Mouse (Mus musculus) bone marrow, adult 2 months (tissue): ENCODE data around the gene Tmie. TPM values are rescaled to one million over a fixed set of nuclear protein-coding genes. Genes with fewer than 3 reads are reported as not detected.

Source experiments
- H3K27ac ChIP-seq: fragments of 200-500 bp; 2 replicates; pipeline ENCODE4 v1.5.1; 2012; ENCODE audit warnings: low read depth, mild to moderate bottlenecking, control low read depth, inconsistent platforms, low read length; ENCODE audit not compliant: control insufficient read depth, poor library complexity, insufficient read depth
- H3K4me1 ChIP-seq: fragments of 200-500 bp; 2 replicates; pipeline ENCODE4 v1.6.1; 2011; ENCODE audit warnings: low read length; ENCODE audit not compliant: control insufficient read depth, insufficient read depth
- H3K4me3 ChIP-seq: fragments of 200-500 bp; replicated peaks from 2 replicates; pipeline ENCODE3; 2011; ENCODE audit warnings: mild to moderate bottlenecking, low read depth, low read length, control low read depth; ENCODE audit not compliant: control insufficient read depth
- CTCF ChIP-seq: fragments of 200-500 bp; IDR thresholded peaks from 2 replicates; pipeline ENCODE4 v1.5.1; 2011; ENCODE audit warnings: low read length, control low read depth; ENCODE audit not compliant: control insufficient read depth, insufficient read depth
- POLR2A ChIP-seq: fragments of 200-500 bp; IDR thresholded peaks from 2 replicates; pipeline ENCODE4 v1.6.1; 2011; ENCODE audit warnings: low read depth, mild to moderate bottlenecking, control low read depth, low read length, borderline replicate concordance; ENCODE audit not compliant: control insufficient read depth
- WGBS: fragments of 180-500 bp; shearing (Covaris S2); methylation state at CpG from one replicate; pipeline ENCODE4 v1.1.7; 2018; 5-methylcytosine and 5-hydroxymethylcytosine counted together
- polyA plus RNA-seq: library from polyadenylated mRNA; stranded (reverse); fragments of >200 nt; gene quantifications from 2 replicates; pipeline ENCODE4 v1.2.4, GENCODE M21; 2011; ENCODE audit warnings: low replicate concordance; ENCODE audit not compliant: missing spikeins, insufficient read depth, insufficient read length

Tmie gene
- polyA plus RNA-seq, 1 experiment = 1.2 TPM

DNA sequence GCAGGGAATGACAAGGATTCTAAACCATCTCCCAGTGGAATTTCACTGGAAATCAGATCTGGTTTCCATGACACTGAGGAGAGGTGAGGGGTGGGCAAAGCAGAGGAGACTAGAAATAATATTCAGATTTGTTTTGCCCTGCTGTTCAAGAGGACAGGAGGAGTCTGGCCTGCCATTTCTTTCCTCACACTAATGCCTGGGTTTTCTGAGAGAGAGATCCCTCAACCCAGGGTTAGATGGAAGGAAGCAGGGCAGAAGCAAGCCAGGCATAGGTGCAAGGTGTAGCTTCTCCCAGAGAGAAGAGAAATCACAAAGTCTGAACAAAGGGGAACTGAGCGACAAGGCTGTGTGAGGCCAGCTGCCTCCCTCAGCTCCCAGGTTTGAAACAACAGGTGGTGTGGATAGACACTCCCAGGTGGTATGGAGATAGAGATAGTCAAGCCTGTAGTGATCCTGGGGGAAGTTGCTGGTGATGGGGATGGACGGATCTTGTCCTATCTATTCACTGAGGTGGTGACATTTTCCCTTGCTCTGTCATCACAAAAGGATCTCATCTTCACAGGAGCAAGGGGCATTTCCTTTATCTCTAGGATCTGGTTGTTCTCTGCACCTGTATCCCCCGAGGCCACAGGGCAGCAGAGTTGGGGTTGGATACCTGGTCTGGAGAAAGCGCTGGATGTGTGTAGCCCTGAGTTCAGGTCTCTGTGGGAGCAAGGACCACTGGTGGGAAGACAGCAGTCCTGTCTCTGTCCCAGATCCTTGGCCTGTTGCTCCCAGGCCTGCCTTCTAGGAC, 28.1 kb upstream of the Tmie start:
- no peak for TF ChIP-seq CTCF
- no peak for TF ChIP-seq POLR2A

DNA sequence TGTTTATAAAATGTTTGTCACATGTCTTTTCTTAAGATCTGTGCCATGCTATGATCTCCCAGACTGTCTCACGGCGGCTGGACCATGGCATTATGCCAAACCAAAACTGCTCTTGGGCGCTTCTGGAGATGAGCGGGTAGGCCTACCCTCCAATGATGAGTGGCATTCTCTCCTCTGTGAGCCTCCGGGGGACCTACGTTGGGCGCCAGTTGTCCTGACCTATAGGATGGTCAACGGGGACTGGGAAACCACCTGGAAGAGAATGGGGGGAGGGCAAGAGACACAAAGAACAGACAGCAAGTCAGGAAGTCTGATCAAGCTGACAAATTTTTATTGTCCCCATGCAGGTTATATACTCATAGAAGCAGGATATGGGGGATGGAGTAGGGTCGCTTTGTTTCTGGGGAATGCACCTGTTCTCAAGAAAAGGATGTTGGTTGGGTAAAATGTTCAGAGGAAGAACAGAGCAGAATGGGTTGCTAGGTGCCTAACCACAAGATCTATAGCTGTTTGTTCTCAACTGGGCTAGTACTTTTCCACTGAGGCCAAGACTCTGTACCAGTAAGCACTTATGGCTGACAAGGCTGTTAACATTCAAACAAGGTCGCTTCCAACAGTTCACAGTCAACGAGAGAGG, 27.4 kb upstream of the Tmie start:
- Histone ChIP-seq H3K4me1 (no peaks in the 10 kb centered on the region), H3K27ac (no peak overlapping the region), H3K4me3 (no peak overlapping the region)
- WGBS = 88% methylated on average over 11 of the region's 11 CpGs
- no peak for TF ChIP-seq POLR2A
- TF ChIP-seq CTCF = no peak

More for the DNA sequence above, 28.1 kb upstream of the Tmie start:
- WGBS = 68% methylated on average over 4 of the region's 4 CpGs
- H3K27ac ChIP-seq = no peak overlapping the region
- no peaks in the 10 kb centered on the region for H3K4me1 ChIP-seq
- H3K4me3 ChIP-seq = no peak overlapping the region

DNA sequence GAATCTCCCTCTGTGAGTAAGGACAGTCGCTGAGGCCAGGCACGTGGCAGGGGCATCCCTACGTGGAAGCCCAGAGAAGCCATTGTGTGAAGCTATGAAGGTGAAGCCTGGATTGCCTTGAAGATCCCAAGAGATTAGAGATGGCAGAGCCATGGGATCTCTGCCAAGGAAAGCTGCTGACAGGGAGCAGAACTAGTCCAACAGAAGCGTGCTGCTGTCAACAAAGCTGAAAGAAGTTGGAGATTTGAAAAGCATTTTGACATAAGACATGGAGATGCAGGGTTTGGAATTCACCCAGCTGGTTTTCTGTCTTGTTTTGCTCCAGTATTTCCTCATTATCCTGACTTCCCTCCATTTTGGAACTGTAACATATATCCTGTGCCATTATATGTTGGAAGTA, 22.4 kb upstream of the Tmie start:
- no peaks in the 10 kb centered on the region for H3K4me1 ChIP-seq
- H3K27ac ChIP-seq = no peak overlapping the region
- TF ChIP-seq CTCF = no peak
- no peak for TF ChIP-seq POLR2A
- 88% methylated on average over 4 of the region's 4 CpGs for WGBS
- no peak overlapping the region for H3K4me3 ChIP-seq

DNA sequence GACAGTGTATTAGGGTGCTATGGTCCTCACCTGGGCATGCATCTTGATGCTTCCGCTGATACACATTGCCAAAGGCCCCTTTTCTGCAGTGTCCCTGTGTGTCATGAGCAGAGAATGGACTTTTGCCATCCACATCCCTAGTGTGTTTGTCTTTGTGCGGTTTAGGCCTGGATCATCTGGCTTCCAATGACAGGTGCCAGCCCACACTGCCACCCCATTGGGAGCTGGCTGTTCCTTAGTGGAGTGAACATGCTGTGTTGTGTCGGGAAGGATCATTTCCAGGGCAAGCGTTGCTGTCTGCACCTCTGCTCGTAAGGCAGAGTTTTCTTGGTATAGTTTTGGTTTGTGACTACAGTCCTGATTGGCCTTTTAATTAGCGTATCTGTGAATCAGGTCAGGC, 21.3 kb upstream of the Tmie start:
- no peak overlapping the region for H3K4me3 ChIP-seq
- H3K4me1 ChIP-seq = no peaks in the 10 kb centered on the region
- 89% methylated on average over 6 of the region's 6 CpGs for WGBS
- H3K27ac ChIP-seq = no peak overlapping the region
- TF ChIP-seq POLR2A = no peak
- TF ChIP-seq CTCF = no peak

DNA sequence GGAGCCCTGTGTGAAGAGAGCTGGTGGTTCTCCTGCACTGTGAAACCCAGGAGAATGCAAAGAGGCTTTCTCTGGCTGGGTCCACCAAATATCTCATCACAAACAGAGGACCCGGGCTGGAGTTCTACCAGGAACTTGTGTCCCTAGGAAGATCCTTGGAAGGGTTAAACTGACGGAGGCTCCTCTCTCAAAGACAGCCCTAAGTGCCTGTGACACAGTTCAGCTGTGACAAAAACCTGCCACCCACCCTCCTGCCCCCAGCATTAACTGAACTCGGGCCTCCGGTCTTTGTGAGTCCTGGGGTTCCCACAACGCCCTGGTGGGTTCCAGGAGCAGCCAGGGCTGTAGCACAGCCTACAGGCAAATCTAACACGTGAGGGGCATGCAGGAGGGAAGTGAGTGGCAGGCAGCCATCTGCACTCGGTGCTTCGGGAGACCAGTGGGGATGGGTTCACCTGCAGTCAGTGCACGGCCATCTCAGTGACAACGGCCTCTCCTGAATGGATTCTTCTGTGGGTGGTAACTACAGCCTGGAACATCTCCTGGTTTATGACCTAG, 19.6 kb upstream of the Tmie start:
- Histone ChIP-seq H3K27ac (no peak overlapping the region), H3K4me3 (no peak overlapping the region), H3K4me1 (no peaks in the 10 kb centered on the region)
- 73% methylated on average over 10 of the region's 10 CpGs for WGBS
- TF ChIP-seq CTCF (no peak), POLR2A (no peak)

- TF ChIP-seq POLR2A (no peak), CTCF (no peak)
- 4% methylated on average over 6 of the region's 6 CpGs for WGBS
- Histone ChIP-seq H3K27ac (no peak overlapping the region), H3K4me3 (no peak overlapping the region), H3K4me1 (no peaks in the 10 kb centered on the region; the same call in 1 of the 2 replicates)
Observed at GRCm38 (mm10) chr9:110896595-110896994, 16.7 kb upstream of the Tmie start.

DNA sequence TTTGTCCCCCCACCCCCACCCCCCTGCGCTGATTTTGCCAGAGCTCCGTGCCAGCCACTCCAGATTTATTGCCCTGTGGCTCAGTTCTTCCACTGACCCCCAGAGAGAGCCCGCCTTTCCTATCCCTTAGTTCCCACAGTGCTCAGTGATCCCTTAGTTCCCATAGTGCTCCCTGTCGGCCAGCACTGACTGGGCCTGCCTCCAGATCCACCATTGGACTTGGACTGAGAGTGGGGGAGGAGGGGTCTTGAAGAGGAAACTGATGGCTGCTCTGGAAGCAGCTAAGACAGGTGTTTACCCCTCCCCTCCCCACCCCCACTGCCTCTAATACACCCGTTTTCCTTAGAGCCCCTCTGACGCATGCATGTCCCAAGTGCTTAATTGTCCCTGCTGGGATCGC, 16.1 kb upstream of the Tmie start:
- TF ChIP-seq POLR2A (no peak), CTCF (no peak)
- WGBS = 59% methylated on average over 7 of the region's 7 CpGs
- Histone ChIP-seq H3K4me3 (no peak overlapping the region), H3K27ac (no peak overlapping the region), H3K4me1 (no peaks in the 10 kb centered on the region; the same call in 1 of the 2 replicates)

DNA sequence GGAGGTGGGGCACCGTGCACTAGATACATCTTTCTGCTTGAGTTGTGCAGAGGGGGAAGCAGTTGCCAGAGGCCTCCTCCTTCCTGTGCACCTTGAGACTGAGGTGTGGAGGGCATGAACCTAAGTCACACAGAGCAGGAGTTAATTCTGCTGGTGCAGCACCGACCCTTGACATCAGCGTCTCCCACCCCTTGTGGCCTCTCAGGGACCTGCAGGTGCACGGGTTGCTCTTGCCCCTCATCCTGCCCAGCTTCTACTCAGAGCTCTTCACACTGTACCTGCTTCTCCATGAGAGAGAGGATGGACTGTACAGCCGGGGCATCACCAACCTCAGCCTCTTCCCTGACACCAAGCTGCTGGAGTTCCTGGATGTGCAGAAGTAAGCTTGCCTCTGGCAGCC, 15.6 kb upstream of the Tmie start:
- Histone ChIP-seq H3K27ac (no peak overlapping the region), H3K4me1 (no peaks in the 10 kb centered on the region; the same call in 1 of the 2 replicates), H3K4me3 (no peak overlapping the region)
- 65% methylated on average over 5 of the region's 5 CpGs for WGBS
- TF ChIP-seq CTCF = no peak
- TF ChIP-seq POLR2A = no peak

- Histone ChIP-seq H3K4me3 (no peak overlapping the region), H3K27ac (no peak overlapping the region), H3K4me1 (no peaks in the 10 kb centered on the region; the same call in 1 of the 2 replicates)
- TF ChIP-seq CTCF (no peak), POLR2A (no peak)
- WGBS = 46% methylated on average over 10 of the region's 10 CpGs
Observed at GRCm38 (mm10) chr9:110893429-110893828, 13.5 kb upstream of the Tmie start.
